Mouse (Mus musculus): ENCODE measurements around the gene Taf6. TPM values are rescaled to one million over a fixed set of nuclear protein-coding genes. Genes with fewer than 3 reads are reported as not detected.

The Taf6 gene
- polyA plus RNA-seq, 1 experiment from 2014 or later: 73.9 TPM

- ATAC-seq (ENCODE audit: insufficient number of reproducible peaks, low FRiP score): no peak
Observed at GRCm38 (mm10) chr5:138137935-138138549, 49.2 kb downstream of the Taf6 start.

GRCm38 (mm10) chr5:138137257-138137656, 50.0 kb downstream of the Taf6 start:
- H3K9ac ChIP-seq: no peak overlapping the region
- no peak for ATAC-seq (ENCODE audit: insufficient number of reproducible peaks, low FRiP score)
- no peaks in the 10 kb centered on the region for H3K27me3 ChIP-seq (replicated peaks)
- H3K36me3 ChIP-seq: peaks cover 35% of the 10 kb centered on the region
- H3K4me1 ChIP-seq (replicated peaks): 0 out of 2 replicates have a peak, but pooled peaks cover 11% of the 10 kb centered on the region
- H3K4me2 ChIP-seq: no peak overlapping the region
- no peak overlapping the region for H3K27ac ChIP-seq (ENCODE audit: poor library complexity, severe bottlenecking)
- WGBS: 52% methylated on average over 4 of the region's 4 CpGs
- no peak overlapping the region for H3K4me3 ChIP-seq
- H3K9me3 ChIP-seq (replicated peaks): no peaks in the 10 kb centered on the region

More at GRCm38 (mm10) chr5:138137935-138138549, 49.2 kb downstream of the Taf6 start:
- H3K36me3 ChIP-seq: peaks cover 31% of the 10 kb centered on the region
- no peak overlapping the region for H3K9ac ChIP-seq
- no peak overlapping the region for H3K4me3 ChIP-seq
- 56% methylated on average over 8 of the region's 8 CpGs for WGBS
- no peak overlapping the region for H3K4me2 ChIP-seq
- no peaks in the 10 kb centered on the region for H3K9me3 ChIP-seq (replicated peaks)
- H3K27me3 ChIP-seq (replicated peaks): no peaks in the 10 kb centered on the region
- H3K4me1 ChIP-seq (replicated peaks): 0 out of 2 replicates have a peak, but pooled peaks cover 11% of the 10 kb centered on the region
- H3K27ac ChIP-seq (ENCODE audit: poor library complexity, severe bottlenecking): no peak overlapping the region

GRCm38 (mm10) chr5:138132425-138133064, 54.7 kb downstream of the Taf6 start:
- Histone ChIP-seq H3K9me3 (replicated peaks) (no peaks in the 10 kb centered on the region), H3K9ac (no peak overlapping the region), H3K4me3 (no peak overlapping the region), H3K27me3 (replicated peaks) (no peaks in the 10 kb centered on the region), H3K36me3 (peaks cover 71% of the 10 kb centered on the region), H3K4me2 (no peak overlapping the region), H3K27ac (ENCODE audit: poor library complexity, severe bottlenecking) (no peak overlapping the region), H3K4me1 (replicated peaks) (0 out of 2 replicates have a peak, but pooled peaks cover 9% of the 10 kb centered on the region)
- no peak for ATAC-seq (ENCODE audit: insufficient number of reproducible peaks, low FRiP score)
- 83% methylated on average over 5 of the region's 5 CpGs for WGBS

MicroRNA genes within 50 kb of the gene (microRNA counts, 519-probe panel; counts per million panel counts)
- microRNA mmu-miR-106b (5,604 counts per million, percentile 70 among the panel's probes with 10 or more counts), microRNA mmu-miR-25 (7,581 counts per million, percentile 92 among the panel's probes with 10 or more counts), microRNA mmu-miR-93 (5,580 counts per million, percentile 70 among the panel's probes with 10 or more counts)

Small RNA genes lying within 50 kb of the gene (microRNA-seq; reads per million reads assigned to microRNA genes)
- gene Mir106b (5,563 reads per million, percentile 92 among the genes with 10 or more reads in this experiment), gene Mir25 (562 reads per million, percentile 75 among the genes with 10 or more reads in this experiment), gene Mir93 (9,654 reads per million, percentile 95 among the genes with 10 or more reads in this experiment)

Other genes starting within 250 kb of the Taf6 start
- gene Gjc3, start 224.4 kb downstream of the Taf6 start, polyA plus RNA-seq (2016; fragmentation: Nextera tagmentation; extraction: Ambion mirVana): 0.05 TPM in 1 of 2 replicates, not detected in the other
- not detected in 2 replicates for gene Azgp1, start 205.9 kb downstream of the Taf6 start, polyA plus RNA-seq (2016; fragmentation: Nextera tagmentation; extraction: Ambion mirVana)
- not detected in 2 replicates for gene Smok3a, start 166.2 kb downstream of the Taf6 start, polyA plus RNA-seq (2016; fragmentation: Nextera tagmentation; extraction: Ambion mirVana)
- gene Smok3b, start 166.0 kb downstream of the Taf6 start, polyA plus RNA-seq (2016; fragmentation: Nextera tagmentation; extraction: Ambion mirVana): not detected in 2 replicates
- not detected in 2 replicates for gene Smok3c, start 134.3 kb downstream of the Taf6 start, polyA plus RNA-seq (2016; fragmentation: Nextera tagmentation; extraction: Ambion mirVana)
- 15.7 and 15.9 TPM in 2 replicates for gene Zkscan1, start 102.4 kb downstream of the Taf6 start, polyA plus RNA-seq (2016; fragmentation: Nextera tagmentation; extraction: Ambion mirVana)
- 37.6 and 38.1 TPM in 2 replicates for gene Zscan21, start 70.5 kb downstream of the Taf6 start, polyA plus RNA-seq (2016; fragmentation: Nextera tagmentation; extraction: Ambion mirVana)
- gene Zfp113, start 31.7 kb downstream of the Taf6 start, polyA plus RNA-seq (2016; fragmentation: Nextera tagmentation; extraction: Ambion mirVana): 9.9 and 10.0 TPM in 2 replicates
- 249 and 253 TPM in 2 replicates for gene Cops6, start 26.4 kb downstream of the Taf6 start, polyA plus RNA-seq (2016; fragmentation: Nextera tagmentation; extraction: Ambion mirVana)
- 12.1 and 12.6 TPM in 2 replicates for gene Ap4m1, start 15.4 kb downstream of the Taf6 start, polyA plus RNA-seq (2016; fragmentation: Nextera tagmentation; extraction: Ambion mirVana)
- gene Mcm7, start 15.0 kb downstream of the Taf6 start, polyA plus RNA-seq (2016; fragmentation: Nextera tagmentation; extraction: Ambion mirVana): 136 and 138 TPM in 2 replicates
- gene Cnpy4, start within 50 bp of the Taf6 start, polyA plus RNA-seq (2016; fragmentation: Nextera tagmentation; extraction: Ambion mirVana): 26.2 and 26.5 TPM in 2 replicates
- gene Mblac1, start 6.9 kb upstream of the Taf6 start, polyA plus RNA-seq (2016; fragmentation: Nextera tagmentation; extraction: Ambion mirVana): 5.1 and 6.2 TPM in 2 replicates
- not detected in 2 replicates for gene Nxpe5, start 38.4 kb upstream of the Taf6 start, polyA plus RNA-seq (2016; fragmentation: Nextera tagmentation; extraction: Ambion mirVana)
- gene Lamtor4, start 68.0 kb upstream of the Taf6 start, polyA plus RNA-seq (2016; fragmentation: Nextera tagmentation; extraction: Ambion mirVana): 62.4 and 70.7 TPM in 2 replicates
- 7.9 and 8.0 TPM in 2 replicates for gene BC037034, start 76.6 kb upstream of the Taf6 start, polyA plus RNA-seq (2016; fragmentation: Nextera tagmentation; extraction: Ambion mirVana)
- gene Gal3st4, start 85.4 kb upstream of the Taf6 start, polyA plus RNA-seq (2016; fragmentation: Nextera tagmentation; extraction: Ambion mirVana): 0.82 and 0.92 TPM in 2 replicates
- 0.04 and 0.09 TPM in 2 replicates for gene Gm43720, start 92.5 kb upstream of the Taf6 start, polyA plus RNA-seq (2016; fragmentation: Nextera tagmentation; extraction: Ambion mirVana)
- 13.1 and 15.1 TPM in 2 replicates for gene Gpc2, start 92.6 kb upstream of the Taf6 start, polyA plus RNA-seq (2016; fragmentation: Nextera tagmentation; extraction: Ambion mirVana)
- gene Stag3, start 92.8 kb upstream of the Taf6 start, polyA plus RNA-seq (2016; fragmentation: Nextera tagmentation; extraction: Ambion mirVana): 3.3 and 4.5 TPM in 2 replicates
- gene Pvrig, start 154.5 kb upstream of the Taf6 start, polyA plus RNA-seq (2016; fragmentation: Nextera tagmentation; extraction: Ambion mirVana): 0.15 TPM in 1 of 2 replicates, not detected in the other

Measured in heart, embryonic 12.5 days (tissue).